Mouse (Mus musculus) left cerebral cortex, postnatal 4 days (tissue): ENCODE measurements at regions not wholly inside any gene's neighbourhood (a gene's known extent, or its start where the extent isn't known, plus 50 kb on each side); places are given as distances from the start of the nearest gene placed in this dataset.

Experiments
- DNase-seq: peaks from one replicate; pipeline ENCODE4 v3.0.0-alpha.2; 2022
- intact Hi-C: fragments of 180-260 bp; cut with DNase I; formaldehyde crosslinking; loops from one replicate; pipeline ENCODE4 v1.15.1; 2025

DNA sequence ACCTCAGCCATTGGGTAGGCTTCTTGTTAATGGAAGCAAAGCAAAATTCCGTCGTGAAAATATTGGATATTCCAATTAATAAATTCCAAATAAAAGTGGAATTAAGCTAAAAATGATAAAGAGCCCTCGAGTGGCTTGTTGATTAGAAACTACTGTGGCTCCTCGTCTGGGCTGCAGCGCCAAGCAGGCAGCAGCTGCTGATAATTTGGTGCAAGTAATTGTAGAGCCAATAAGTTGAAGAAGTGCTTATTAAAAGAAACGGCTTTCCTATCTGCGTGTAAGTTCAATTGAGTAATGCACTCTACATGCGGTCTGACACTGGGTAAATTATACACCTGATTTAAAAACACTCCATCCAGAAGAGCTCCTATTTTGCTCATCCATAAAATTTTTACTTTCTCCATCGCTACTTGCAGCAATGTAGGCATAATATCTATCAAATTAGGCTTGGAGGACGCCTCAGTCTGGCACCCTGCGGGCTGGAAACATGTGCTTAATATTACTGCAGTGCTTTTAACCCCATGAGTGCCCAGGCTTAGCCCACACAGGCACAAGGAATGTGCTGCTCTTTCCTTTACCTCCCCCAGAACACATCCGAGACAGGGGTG lies 171.7 kb upstream of the Dnajc19 start:
- intact Hi-C loops = no loop called here
- DNase-seq = peak; percentile 39

- DNase-seq = no peak
- intact Hi-C loops = no loop called here
Measured at GRCm38 (mm10) chr3:34242126-34242525, 161.0 kb upstream of the Dnajc19 start.

DNA sequence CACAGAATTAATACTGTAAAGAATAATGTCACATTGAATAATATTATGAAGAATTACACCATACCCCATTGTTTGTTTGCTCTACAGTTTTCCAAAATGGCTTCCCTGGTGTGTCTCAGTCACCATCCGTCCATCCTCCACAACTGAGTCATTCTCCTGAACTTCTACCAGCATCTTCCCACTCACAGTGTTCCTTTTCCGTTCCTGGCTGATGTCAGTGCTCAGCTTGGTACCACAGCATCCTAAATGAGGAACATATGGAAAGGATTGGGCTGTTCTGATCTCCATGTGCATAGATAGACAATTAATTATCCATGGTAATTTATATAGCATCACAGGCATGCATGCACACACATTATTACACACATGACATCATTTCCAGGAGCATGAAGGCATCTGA lies 158.9 kb upstream of the Dnajc19 start:
- no peak for DNase-seq

DNA sequence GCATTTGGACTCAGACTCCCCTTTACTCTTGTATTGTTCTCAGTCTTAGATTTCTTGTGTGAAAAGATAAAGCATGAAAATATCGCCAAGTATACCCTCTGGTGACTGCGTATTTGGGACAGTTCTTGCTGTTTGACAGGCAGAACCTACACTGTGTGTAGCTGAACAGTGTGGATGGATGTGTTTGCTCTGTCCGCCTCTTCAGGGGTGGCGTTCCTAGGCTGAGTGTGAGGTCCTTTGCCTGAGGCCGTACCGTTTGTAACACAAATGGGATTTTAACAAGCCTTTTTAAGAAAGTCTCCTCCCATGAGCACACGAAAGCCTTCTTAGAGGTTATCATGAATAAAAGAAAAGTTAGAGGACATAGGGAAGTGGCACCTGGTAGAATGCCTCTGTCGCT lies 153.3 kb upstream of the Dnajc19 start:
- no peak for DNase-seq
- intact Hi-C loops = loop anchor here (10.0 kb wide), 1 partner anchor 1250 kb away; no protein-coding TSS in a partner anchor

More for the DNA sequence above, 158.9 kb upstream of the Dnajc19 start:
- intact Hi-C loops = loop anchor here (10.0 kb wide), 1 partner anchor 1245 kb away; no protein-coding TSS in a partner anchor

GRCm38 (mm10) chr3:34232329-34233250 lies 151.5 kb upstream of the Dnajc19 start:
- DNase-seq = no peak
- intact Hi-C loops = loop anchor here (2.0 to 10.0 kb wide), 2 partner anchors 414 to 1252 kb away; no protein-coding TSS in a partner anchor

DNA sequence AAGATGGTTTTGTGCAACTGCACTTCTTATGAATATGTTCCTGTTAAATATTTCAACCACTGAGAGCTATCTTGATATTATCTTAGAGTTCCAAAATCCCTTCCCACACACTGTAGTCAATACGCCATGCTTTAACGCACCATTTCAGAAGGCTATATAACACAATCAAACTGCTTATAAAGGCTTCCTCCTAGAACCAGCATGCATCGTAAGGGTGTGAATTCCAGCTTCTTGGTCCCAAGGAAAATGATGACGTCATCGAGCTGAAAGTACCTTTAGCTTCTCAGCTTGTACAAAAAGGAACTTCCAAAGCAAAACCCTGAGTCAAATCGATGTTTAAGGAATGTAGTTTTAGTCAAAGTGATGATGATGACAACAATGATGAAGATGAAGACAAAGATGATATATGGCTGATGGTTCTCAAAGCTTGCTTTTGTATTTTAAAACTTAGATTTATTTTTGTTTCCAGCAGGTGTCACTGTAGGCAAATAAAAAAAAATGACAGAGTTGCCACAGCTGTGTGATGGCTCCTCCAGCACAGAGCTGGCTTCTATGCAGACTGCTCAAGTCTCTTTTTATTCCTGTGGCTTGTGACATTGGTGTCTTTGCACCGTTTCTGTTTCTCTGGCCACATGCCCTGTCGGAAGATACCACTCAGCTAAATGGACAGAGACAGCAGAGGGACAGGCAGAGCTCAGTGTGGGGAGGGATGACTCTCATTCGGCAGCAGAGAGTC lies 150.6 kb upstream of the Dnajc19 start:
- intact Hi-C loops = loop anchor here (2.0 to 10.0 kb wide), 2 partner anchors 415 to 1253 kb away; no protein-coding TSS in a partner anchor
- peak; percentile 36 for DNase-seq

GRCm38 (mm10) chr3:34222291-34222690 lies 141.2 kb upstream of the Dnajc19 start:
- DNase-seq = no peak
- intact Hi-C loops = no loop called here

GRCm38 (mm10) chr3:34219741-34220310 lies 138.7 kb upstream of the Dnajc19 start:
- intact Hi-C loops = no loop called here
- DNase-seq = no peak

GRCm38 (mm10) chr3:34219096-34219495 lies 138.0 kb upstream of the Dnajc19 start:
- intact Hi-C loops = no loop called here
- DNase-seq = no peak

- DNase-seq = no peak
- intact Hi-C loops = no loop called here
Measured at GRCm38 (mm10) chr3:34217911-34218310, 136.8 kb upstream of the Dnajc19 start.

- intact Hi-C loops = no loop called here
- DNase-seq = no peak
Measured at GRCm38 (mm10) chr3:34214233-34214632, 133.1 kb upstream of the Dnajc19 start.

- DNase-seq = no peak
- intact Hi-C loops = no loop called here
Measured at GRCm38 (mm10) chr3:34206454-34206853, 125.3 kb upstream of the Dnajc19 start.

GRCm38 (mm10) chr3:34198228-34198627 lies 117.1 kb upstream of the Dnajc19 start:
- intact Hi-C loops = loop anchor here (5.0 to 10.0 kb wide), 2 partner anchors 116 to 243 kb away; partner anchors contain the start of gene Dnajc19
- peak; percentile 58 for DNase-seq

GRCm38 (mm10) chr3:34197163-34197455 lies 116.0 kb upstream of the Dnajc19 start:
- intact Hi-C loops = loop anchor here (5.0 to 10.0 kb wide), 2 partner anchors 115 to 242 kb away; partner anchors contain the start of gene Dnajc19
- no peak for DNase-seq

- intact Hi-C loops = loop anchor here (5.0 to 10.0 kb wide), 2 partner anchors 114 to 242 kb away; partner anchors contain the start of gene Dnajc19
- DNase-seq = no peak
Measured at GRCm38 (mm10) chr3:34196451-34197162, 115.5 kb upstream of the Dnajc19 start.

DNA sequence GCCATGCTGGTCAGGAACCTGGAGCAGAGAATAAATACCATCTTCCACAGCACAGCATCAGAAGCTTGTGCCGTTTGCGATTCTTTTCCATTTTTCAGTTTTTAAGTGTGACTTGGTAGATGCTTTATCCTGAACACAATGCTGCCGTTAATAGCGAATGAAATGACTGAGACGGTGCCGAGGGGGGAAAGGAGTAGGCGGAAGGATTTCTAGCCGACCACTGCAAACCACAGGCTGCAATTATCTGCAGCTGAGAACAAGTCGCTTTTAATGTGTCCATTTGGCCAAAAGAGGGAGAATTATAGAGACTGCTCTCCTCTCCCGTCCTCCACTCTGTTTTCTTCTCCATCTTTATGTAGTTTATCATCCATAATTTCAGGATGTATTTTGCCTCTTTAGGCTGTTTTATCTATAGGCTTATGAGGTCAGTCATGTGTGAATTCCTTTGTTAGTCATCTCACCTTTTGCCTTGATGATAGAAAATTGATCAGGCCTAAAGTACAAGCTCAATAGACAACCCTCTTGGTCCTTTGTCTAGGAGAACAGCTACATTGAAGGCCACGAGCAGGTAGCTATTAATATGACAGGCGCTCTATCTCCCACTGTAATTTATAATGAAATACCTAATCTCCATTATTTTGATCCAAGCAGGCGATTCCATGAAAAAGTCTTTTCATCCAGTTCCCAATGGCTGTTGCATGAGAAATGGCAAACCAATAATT lies 114.8 kb upstream of the Dnajc19 start:
- intact Hi-C loops = loop anchor here (5.0 to 10.0 kb wide), 2 partner anchors 114 to 241 kb away; partner anchors contain the start of gene Dnajc19
- no peak for DNase-seq

GRCm38 (mm10) chr3:34173416-34174097 lies 92.4 kb upstream of the Dnajc19 start:
- no peak for DNase-seq
- intact Hi-C loops = no loop called here

DNA sequence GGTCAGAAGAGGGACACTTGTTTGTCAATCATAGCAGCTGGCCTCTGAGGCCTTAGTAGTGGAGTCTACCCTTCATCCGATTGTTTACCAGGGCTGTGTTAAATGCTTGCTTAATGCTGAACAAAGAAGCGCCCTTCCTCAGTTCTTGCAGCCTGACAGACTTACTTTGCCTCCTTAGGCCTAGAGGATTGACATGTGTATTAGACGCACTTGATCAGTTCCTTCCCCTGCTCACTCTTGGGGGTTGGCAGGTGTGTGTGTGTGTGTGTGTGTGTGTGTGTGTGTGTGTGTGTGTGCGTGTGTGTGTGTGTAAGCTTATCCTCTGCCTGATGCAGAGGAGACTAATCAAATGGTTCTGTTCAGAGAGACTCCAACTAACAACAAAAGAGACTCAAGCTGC lies 91.8 kb upstream of the Dnajc19 start:
- intact Hi-C loops = no loop called here

DNA sequence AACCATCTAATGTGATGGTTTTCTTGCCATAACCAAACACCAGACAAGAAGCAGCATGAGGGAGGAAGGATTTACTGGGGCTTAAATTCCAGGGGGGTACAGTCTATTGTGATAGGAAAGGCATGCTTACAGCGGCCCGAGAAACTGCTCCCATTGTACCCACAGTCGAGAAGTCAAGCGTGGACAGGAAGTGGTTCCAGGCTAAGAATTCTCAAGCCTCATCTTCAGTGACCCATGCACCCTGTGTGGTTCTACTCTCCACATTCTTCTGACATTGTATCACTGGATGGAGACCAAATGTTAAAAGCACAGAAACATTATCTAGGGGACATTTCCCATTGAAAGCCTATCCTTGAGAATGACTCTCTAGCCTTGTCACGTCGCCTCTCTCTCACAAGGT lies 90.8 kb upstream of the Dnajc19 start:
- DNase-seq = no peak
- intact Hi-C loops = no loop called here

More for the DNA sequence above, 91.8 kb upstream of the Dnajc19 start:
- no peak for DNase-seq
